Mouse (Mus musculus): ENCODE measurements around the gene Dnajc3. TPM values are rescaled to one million over a fixed set of nuclear protein-coding genes. Genes with fewer than 3 reads are reported as not detected.
A peak's percentile ranks its signal among the peaks of the same experiment; 100 is the strongest.

The Dnajc3 gene
- total and polyA plus RNA-seq, 3 experiments, result 12.7 to 18.5 TPM; not detected in 1

DNA sequence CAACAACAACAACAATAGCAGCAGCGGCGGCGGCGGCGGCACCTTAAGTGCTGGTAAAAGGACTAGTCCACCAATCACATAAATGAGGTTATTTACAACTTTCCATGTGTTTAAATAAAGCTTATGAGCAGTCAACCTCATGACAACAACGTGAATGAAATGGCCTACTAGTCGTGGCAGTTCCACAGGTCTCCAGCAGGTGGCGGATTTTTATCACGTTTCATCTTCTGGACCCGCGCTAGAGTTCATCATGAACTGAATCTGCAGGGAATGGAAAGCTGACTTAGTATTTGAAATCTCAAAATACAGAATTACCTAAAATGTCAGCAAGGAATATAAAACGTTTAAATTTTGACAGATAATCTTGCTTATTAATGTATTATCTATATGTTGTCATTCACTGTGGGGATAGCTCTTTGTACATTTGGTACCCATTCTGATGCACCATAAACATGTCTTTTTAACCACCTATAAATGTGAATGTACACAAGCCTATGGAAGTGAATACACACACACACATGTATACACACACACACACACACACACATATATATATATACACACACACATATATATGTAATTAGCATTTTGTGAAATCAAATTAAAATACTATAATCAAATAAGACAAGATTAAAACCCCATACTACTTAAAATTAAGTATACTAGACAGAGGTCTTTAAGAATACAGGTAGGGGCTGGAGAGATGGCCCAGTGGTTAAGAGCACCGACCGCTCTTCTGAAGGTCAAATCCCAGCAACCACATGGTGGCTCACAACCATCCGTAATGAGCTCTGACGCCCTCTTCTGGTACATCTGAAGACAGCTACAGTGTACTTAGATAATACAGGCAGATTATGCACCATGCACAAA is 49.1 kb downstream of the Dnajc3 start (continued):
- TF ChIP-seq MAFK (IDR thresholded peaks at IDR 0.05; ENCODE audit: borderline replicate concordance, low read depth, low read length) (no peak), HCFC1 (IDR thresholded peaks at IDR 0.05; ENCODE audit: low read depth, low read length) (0 out of 2 replicates have a peak, but pooled peaks have one; percentile 11), NELFE (IDR thresholded peaks at IDR 0.05; ENCODE audit: low read depth, low read length) (no peak)

DNA sequence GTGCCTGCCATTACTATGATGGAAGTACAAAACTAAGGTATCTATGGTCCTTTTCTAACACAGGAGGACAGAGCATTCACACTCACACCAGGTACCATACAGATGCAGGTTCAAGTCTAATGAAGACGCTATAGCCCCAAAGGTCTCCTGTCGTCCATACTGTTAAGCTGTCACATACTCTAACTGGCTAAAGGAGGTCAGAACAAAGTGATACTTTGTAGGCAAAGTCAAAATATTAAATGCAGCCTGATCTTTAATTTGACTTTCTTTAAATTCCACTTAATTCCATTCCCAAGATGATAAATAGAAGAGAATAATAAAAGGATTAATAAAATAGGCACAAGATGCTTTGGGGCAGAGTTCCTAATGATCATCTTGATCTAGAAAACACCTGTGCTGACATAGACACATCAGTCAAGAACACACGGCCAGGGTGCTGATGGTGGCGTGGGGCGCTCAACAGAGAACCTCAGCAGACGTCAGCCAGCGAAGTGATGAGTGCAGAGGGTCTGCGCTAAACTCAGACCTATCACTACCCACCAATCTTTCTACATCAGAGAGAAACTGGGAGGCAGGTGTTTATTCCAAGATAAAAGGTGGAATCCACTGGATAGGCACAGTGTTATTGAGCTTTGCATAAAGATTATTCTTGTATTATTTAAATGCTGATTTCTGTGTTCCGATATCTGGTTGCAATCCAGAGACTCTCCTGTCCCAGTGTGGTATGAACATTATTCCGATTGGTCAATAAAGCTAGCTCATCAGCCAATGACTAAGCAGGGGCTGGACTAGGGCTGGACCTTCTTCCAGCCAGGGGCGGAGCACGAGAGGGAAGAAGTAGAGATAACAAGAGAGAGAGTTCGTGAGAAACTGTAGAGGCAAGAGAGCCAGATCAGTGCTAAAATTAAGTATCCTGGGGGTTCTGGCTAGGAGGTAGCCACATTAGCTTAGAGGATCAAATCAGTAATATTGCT is 50.0 kb downstream of the Dnajc3 start:
- no peak overlapping the region for H3K27ac ChIP-seq (ENCODE audit: control insufficient read depth, low read depth, low read length)
- H3K4me1 ChIP-seq (ENCODE audit: control insufficient read depth in 1 of 2, insufficient read depth in 2 of 2, low read length in 2 of 2), result peaks cover 0 to 2% of the 10 kb centered on the region in 2 experiments; a peak in 1 of 4 replicates
- H3K27me3 ChIP-seq (ENCODE audit: control insufficient read depth in 1 of 2, insufficient read depth in 2 of 2, low read length in 2 of 2), result no peaks in the 10 kb centered on the region
- H3K4me3 ChIP-seq (ENCODE audit: control insufficient read depth in 1 of 2, insufficient read depth in 1 of 2, low read depth in 2 of 2, low read length in 2 of 2), result peak overlapping the region; percentile 56 to 68
- DNase-seq (ENCODE audit: low read depth, low spot score), result peak; percentile 90
- H3K79me2 ChIP-seq (ENCODE audit: control insufficient read depth, insufficient read depth, low read length, poor library complexity), result no peaks in the 10 kb centered on the region
- H3K9me3 ChIP-seq (replicated peaks; ENCODE audit: insufficient read depth, low read length), result no peaks in the 10 kb centered on the region
- H3K9ac ChIP-seq (ENCODE audit: control insufficient read depth, low read depth, low read length, poor library complexity, severe bottlenecking), result 0 out of 2 replicates have a peak overlapping the region, but pooled peaks have one; percentile 14
- TF ChIP-seq TBP (IDR thresholded peaks at IDR 0.05; ENCODE audit: low read depth, low read length) (no peak), RCOR1 (IDR thresholded peaks at IDR 0.05; ENCODE audit: low read depth, low read length) (no peak), CHD1 (IDR thresholded peaks at IDR 0.05; ENCODE audit: low read depth, low read length) (no peak), SIN3A (IDR thresholded peaks at IDR 0.05; ENCODE audit: low read length) (0 out of 2 replicates have a peak, but pooled peaks have one; percentile 8), POLR2AphosphoS5 (IDR thresholded peaks at IDR 0.05; ENCODE audit: borderline replicate concordance, low read depth, low read length) (no peak), ZNF384 (IDR thresholded peaks at IDR 0.05; ENCODE audit: low read depth, low read length) (no peak), JUND (IDR thresholded peaks at IDR 0.05; ENCODE audit: low read depth, low read length) (no peak), NRF1 (IDR thresholded peaks at IDR 0.05; ENCODE audit: insufficient read depth, low read depth, low read length, poor library complexity, severe bottlenecking) (no peak), HCFC1 (IDR thresholded peaks at IDR 0.05; ENCODE audit: low read depth, low read length) (no peak), EP300 (IDR thresholded peaks at IDR 0.05; ENCODE audit: low read depth in 1 of 2, low read length in 2 of 2) (0 out of 4 replicates have a peak, but pooled peaks of 1 of the 2 experiments have one; percentile 12), ZMIZ1 (IDR thresholded peaks at IDR 0.05; ENCODE audit: low read depth, low read length) (no peak), MYB (IDR thresholded peaks at IDR 0.05; ENCODE audit: low read depth, low read length) (no peak), GATA1 (IDR thresholded peaks at IDR 0.05; ENCODE audit: low read depth, low read length) (no peak; the same call in 1 of the 2 replicates), USF2 (IDR thresholded peaks at IDR 0.05; ENCODE audit: borderline replicate concordance in 1 of 2, insufficient read depth in 1 of 2, low read depth in 1 of 2, low read length in 2 of 2) (no peak), POLR2A (IDR thresholded peaks at IDR 0.05; ENCODE audit: control insufficient read depth in 1 of 2, insufficient read depth in 1 of 2, low read depth in 1 of 2, low read length in 2 of 2, poor library complexity in 1 of 2) (no peak), MAX (IDR thresholded peaks at IDR 0.05; ENCODE audit: low read length) (0 out of 2 replicates have a peak, but pooled peaks have one; percentile 21)
- H3K36me3 ChIP-seq (ENCODE audit: control insufficient read depth in 1 of 2, insufficient read depth in 2 of 2, low read length in 2 of 2), result no peaks in the 10 kb centered on the region
